Mouse (Mus musculus) limb, embryonic 11.5 days (tissue): Measurements from ENCODE around the gene Kcnd1. TPM values are rescaled to one million over a fixed set of nuclear protein-coding genes. Genes with fewer than 3 reads are reported as not detected.

Experiments used
- microRNA counts: library from miRNA; unstranded; fragments of <30 nt; microRNA quantifications from one replicate; lab custom pipeline; 2016
- microRNA-seq: library from miRNA; unstranded; fragments of <30 nt; microRNA quantifications from one replicate; pipeline ENCODE4, GENCODE M21; 2016
- polyA plus RNA-seq: library from polyadenylated mRNA; unstranded; fragments of >200 nt; fragmentation: Nextera tagmentation; extraction: Ambion mirVana; gene quantifications from 2 replicates; pipeline ENCODE4 v1.2.1, GENCODE M21; 2014

The Kcnd1 gene
- polyA plus RNA-seq, 1 experiment from 2014 or later: 0.97 TPM

MicroRNAs within 50 kb of the gene (microRNA counts, 519-probe panel; counts per million panel counts)
- 2,783 counts per million, percentile 30 among the panel's probes with 10 or more counts for microRNA mmu-miR-1198 (lab: Ali Mortazavi, UCI)

Small RNA genes lying within 50 kb of the gene (microRNA-seq; reads per million reads assigned to microRNA genes)
- gene Mir1198: 25.3 reads per million, percentile 32 among the genes with 10 or more reads in this experiment

Other genes starting within 250 kb of the Kcnd1 start
- gene Foxp3, start 248.6 kb upstream of the Kcnd1 start, polyA plus RNA-seq: 0.05 and 0.06 TPM in 2 replicates
- 0.88 and 1.6 TPM in 2 replicates for gene Ppp1r3f, start 248.0 kb upstream of the Kcnd1 start, polyA plus RNA-seq
- 29.8 and 31.2 TPM in 2 replicates for gene Ccdc22, start 216.8 kb upstream of the Kcnd1 start, polyA plus RNA-seq
- not detected in 2 replicates for gene Cacna1f, start 215.2 kb upstream of the Kcnd1 start, polyA plus RNA-seq
- 0.56 and 0.61 TPM in 2 replicates for gene Syp, start 183.8 kb upstream of the Kcnd1 start, polyA plus RNA-seq
- 5.6 and 6.7 TPM in 2 replicates for gene Prickle3, start 165.0 kb upstream of the Kcnd1 start, polyA plus RNA-seq
- gene Plp2, start 150.9 kb upstream of the Kcnd1 start, polyA plus RNA-seq: 78.1 and 81.0 TPM in 2 replicates
- 0.21 TPM in 1 of 2 replicates, not detected in the other for gene Magix, start 141.0 kb upstream of the Kcnd1 start, polyA plus RNA-seq
- 40.9 and 43.4 TPM in 2 replicates for gene Gpkow, start 125.2 kb upstream of the Kcnd1 start, polyA plus RNA-seq
- gene Wdr45, start 108.0 kb upstream of the Kcnd1 start, polyA plus RNA-seq: 16.7 and 20.6 TPM in 2 replicates
- gene Gm45208, start 100.0 kb upstream of the Kcnd1 start, polyA plus RNA-seq: not detected in 2 replicates
- gene Praf2, start 93.8 kb upstream of the Kcnd1 start, polyA plus RNA-seq: 85.7 and 99.5 TPM in 2 replicates
- 21.4 and 22.8 TPM in 2 replicates for gene Ccdc120, start 71.4 kb upstream of the Kcnd1 start, polyA plus RNA-seq
- 17.7 and 20.6 TPM in 2 replicates for gene Tfe3, start 59.7 kb upstream of the Kcnd1 start, polyA plus RNA-seq
- 34.4 and 41.7 TPM in 2 replicates for gene Gripap1, start 32.5 kb upstream of the Kcnd1 start, polyA plus RNA-seq
- gene Otud5, start 19.1 kb downstream of the Kcnd1 start, polyA plus RNA-seq: 34.5 and 34.7 TPM in 2 replicates
- 5.2 and 5.4 TPM in 2 replicates for gene Pim2, start 56.0 kb downstream of the Kcnd1 start, polyA plus RNA-seq
- gene Slc35a2, start 61.7 kb downstream of the Kcnd1 start, polyA plus RNA-seq: 9.4 and 11.4 TPM in 2 replicates
- 137 and 151 TPM in 2 replicates for gene Pqbp1, start 77.0 kb downstream of the Kcnd1 start, polyA plus RNA-seq
- 185 and 195 TPM in 2 replicates for gene Timm17b, start 77.1 kb downstream of the Kcnd1 start, polyA plus RNA-seq
- not detected in 2 replicates for gene Gm10491, start 85.5 kb downstream of the Kcnd1 start, polyA plus RNA-seq
- gene Gm10490, start 87.3 kb downstream of the Kcnd1 start, polyA plus RNA-seq: not detected in 2 replicates
- 0.20 and 0.25 TPM in 2 replicates for gene Pcsk1n, start 97.5 kb downstream of the Kcnd1 start, polyA plus RNA-seq
- not detected in 2 replicates for gene Eras, start 106.3 kb downstream of the Kcnd1 start, polyA plus RNA-seq
- 42.7 and 43.6 TPM in 2 replicates for gene Hdac6, start 125.6 kb downstream of the Kcnd1 start, polyA plus RNA-seq
- 2.7 and 3.4 TPM in 2 replicates for gene Gata1, start 155.8 kb downstream of the Kcnd1 start, polyA plus RNA-seq
- not detected in 2 replicates for gene Glod5, start 196.2 kb downstream of the Kcnd1 start, polyA plus RNA-seq